Mouse (Mus musculus) heart, adult 18-20 months (tissue): ENCODE results near the gene Eefsec. TPM values are rescaled to one million over a fixed set of nuclear protein-coding genes. Genes with fewer than 3 reads are reported as not detected.

Experiments used
- DNase-seq, 2 experiments: peaks; one replicate each; pipeline ENCODE4 v3.0.0; 2021 to 2022; ENCODE audit warnings: mixed read lengths in 1 of 2
- total RNA-seq, 2 experiments: library from RNA; stranded (reverse); gene quantifications; 2 replicates each; pipeline ENCODE4 v1.2.3; 2021

Gene Eefsec
- total RNA-seq, 2 experiments from 2014 or later: 8.5 to 8.9 TPM

DNA sequence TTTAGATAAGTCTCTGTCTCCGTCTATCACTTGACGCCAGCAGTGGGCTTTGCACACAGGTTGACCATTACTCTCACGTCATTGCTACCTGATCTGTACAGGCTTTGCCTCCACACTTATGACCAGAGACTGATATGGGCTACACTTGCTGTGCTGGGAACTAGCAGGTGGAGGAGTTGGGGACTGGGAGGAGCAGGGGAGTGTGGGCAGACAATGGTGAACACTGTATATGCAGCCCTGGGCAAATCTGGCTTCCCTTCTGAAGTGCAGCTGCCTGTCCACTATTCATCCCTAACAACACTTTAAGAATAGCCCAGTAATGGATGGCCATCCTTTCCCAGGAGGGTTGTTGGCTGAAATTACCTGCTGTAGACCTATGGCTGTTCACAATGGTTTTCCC, 103.4 kb downstream of the Eefsec start:
- no peak for DNase-seq

DNA sequence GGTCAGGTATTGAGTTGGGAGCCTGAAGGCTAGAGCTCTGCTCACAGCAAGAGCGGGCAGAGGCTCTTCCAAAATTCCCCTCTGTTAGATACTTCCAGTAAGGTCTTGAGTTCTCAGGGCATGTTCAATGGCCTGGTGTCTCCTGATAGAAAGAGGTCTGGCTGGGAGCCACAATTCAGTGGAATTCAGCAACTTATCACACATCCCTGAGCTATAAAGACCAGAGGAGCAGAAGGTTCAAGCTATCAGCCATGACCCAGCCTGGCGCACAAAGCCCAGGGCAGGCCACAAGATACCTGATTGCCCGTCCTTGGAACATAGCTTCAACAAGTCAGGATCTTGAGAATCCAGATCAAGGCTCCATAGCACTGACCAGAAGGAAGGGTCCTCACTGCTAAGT, 105.2 kb downstream of the Eefsec start:
- DNase-seq: no peak

DNA sequence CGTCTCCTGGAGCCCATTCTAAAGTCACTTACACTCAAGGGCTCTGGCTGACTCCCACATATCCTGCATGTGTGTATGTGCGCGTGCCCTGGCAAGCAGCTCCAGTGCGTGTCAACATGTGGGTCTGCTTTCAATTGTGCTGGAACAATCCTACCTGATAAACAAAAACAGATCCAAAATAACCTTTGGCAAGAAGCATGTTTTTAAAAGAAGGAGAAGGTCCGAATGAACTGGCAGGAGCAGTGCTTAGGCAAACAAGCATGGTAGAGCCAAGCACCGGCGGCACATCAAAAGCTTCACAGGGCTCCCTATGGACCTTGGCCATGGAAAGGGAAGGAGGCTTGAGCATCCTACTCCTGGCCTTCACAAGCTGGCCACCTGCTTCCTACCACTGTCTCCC, 105.6 kb downstream of the Eefsec start:
- DNase-seq: peak; percentile 28 to 43

DNA sequence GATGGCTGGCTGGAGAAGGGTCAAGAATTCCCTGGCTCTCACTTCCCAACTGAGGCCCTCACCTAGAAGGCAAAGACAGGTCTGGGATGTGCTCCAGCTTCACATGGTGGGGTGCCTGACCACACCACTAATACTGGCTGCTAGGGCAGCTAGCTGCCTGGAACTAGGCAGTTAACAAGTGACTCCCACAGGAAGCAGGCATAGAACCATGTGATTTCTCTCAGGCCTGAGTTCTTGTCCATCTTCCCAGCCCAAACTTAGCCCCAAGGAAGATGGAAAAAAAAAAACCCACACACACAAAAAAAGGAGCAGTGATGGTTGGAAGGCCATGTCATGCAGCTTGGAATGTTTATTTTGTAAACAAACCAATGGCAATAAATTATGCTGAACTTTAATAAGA, 117.0 kb downstream of the Eefsec start:
- DNase-seq: peak in 1 of 2 experiments; percentile 24

DNA sequence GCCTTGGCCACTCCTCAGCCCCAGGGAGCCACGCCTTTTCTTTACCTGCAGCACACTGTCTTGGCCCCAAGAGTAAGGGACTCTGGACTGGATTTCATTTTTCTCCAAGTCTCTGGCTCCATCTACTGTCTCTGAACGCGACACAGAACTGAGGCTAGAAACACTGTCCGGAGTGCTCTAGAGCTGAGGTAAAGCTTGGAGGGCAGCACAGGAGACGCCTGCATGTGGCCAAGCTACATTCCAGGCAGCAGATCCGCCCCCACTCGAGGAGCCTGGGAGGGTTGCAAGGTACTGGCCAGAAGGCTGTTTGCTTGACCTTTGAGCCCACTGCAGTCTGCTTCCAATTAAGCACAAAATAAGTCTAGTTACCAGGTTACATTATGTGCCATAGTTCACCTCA, 124.5 kb downstream of the Eefsec start:
- peak in 1 of 2 experiments; percentile 20 for DNase-seq

DNA sequence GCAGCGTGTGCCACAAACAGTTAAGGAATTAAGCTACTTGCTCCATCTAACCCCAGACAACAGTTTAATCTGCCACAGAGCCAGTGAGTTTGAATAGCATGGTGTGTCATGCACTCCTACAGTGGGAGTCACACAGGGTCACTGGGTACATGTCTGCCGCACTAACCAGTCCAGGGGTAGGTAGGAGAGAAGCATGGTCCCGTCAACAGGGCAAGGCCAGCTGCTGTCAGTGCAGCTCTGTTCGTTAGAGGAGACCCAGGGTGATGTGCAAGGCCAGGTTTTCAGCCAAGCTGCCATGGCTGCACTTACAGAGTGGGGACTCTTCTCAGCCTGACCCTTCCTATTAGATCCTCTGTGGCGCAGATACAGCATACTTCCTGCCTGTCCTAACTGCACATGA, 125.1 kb downstream of the Eefsec start:
- DNase-seq: no peak

DNA sequence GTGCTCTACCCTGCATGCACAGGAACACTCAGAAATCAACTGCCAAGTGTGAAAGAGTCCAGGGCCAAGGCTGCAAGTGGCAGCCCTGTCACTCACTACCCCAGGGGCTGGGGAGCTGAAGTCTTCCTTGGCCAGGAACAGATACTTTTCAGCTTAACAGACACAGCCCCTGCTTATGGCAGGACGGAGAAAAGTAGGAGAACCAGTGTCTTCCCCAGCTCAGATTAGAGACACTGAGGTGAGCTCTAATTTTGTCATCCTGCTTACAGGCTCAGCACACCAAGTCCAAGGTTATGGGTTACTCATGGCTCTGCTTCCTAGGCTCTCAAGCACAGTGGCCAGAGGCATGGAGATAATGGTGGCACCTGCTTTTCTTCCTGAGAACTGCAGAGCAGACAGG, 126.6 kb downstream of the Eefsec start:
- DNase-seq: no peak

DNA sequence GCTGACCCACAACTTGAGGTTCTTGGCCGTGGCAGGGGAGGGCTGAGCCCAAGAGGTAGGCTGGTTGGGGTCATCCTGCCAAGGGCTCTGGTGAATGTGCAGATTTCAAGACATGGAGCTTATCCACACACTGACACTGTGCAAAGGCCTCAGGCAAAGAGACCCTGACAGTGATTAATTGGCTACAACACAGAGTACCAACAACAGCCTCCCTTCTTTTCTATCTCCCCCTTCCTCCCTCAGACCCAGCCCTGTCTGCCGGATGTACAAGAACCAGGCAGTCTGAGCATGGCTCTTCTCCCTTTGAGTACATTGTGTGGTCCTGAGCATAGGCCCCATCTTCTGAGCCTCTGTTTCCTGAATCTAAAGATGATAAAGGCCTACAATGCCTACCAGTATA, 131.0 kb downstream of the Eefsec start:
- no peak for DNase-seq

DNA sequence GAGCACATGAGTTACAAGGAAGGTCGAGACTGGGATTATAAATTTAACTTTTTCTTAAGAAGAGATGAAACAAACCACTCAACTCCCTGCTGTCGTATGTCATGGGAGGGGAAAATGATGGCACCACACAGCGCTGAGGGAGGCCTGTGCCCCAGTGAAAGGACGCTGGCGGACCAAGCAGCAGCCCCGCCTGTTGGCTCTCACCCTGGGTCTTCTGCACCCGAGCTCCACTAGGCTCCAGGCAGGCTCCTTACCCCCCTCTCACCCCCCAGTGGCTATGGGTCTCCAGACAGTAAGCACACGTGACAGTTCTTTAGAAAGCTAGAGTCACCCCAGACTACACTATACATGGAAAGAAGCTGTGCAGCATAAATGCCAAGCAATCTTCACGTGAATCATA, 132.4 kb downstream of the Eefsec start:
- no peak for DNase-seq

DNA sequence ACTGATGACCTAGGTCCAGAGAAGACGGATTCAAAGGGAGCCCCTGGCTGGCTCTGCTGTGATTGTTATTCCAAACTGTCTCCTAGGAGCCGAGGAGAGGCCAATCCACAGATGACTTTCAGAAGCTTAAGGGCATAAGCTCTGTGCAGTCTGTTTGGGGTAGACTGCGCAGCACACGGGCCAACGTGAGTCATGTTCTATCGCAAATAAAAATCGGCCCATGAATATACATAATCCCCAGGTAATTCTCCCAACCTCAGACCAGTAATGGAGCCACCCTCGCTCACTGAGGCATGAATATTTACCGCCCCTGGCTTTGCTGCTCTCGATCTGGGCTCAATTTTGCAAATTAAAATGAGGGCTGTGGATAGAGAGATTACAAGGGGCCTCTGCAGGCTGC, 134.7 kb downstream of the Eefsec start:
- no peak for DNase-seq

DNA sequence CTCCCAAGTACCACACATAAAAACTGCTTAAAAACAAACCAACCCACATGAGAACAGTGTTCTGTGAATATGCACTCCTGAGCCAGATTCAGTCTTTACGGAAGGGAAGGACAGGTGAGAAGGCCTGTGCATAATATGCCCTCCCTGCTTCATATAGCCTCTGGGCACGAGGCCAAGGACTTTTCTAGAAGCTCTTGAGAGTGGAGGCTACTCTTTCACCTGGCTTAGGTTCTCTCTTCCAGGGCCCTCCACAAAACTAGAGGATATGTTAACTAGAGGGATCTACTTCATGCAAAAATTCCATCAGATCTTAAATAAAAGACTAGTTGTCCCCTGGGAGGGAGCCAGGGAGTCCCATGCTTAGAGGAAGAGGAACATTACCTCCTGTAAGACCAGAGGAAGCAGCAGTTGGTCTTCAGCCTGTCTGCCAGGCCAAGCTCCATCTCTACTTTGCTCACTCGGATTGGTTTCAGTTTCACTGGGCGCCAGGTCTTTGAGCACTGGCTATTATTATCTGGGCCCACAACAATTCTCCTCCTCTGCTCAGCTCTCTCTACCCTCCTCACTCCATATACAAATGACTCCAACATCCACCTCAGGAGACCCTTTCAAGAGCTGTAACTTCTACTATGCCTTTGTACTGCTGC, 140.1 kb downstream of the Eefsec start:
- peak in 1 of 2 experiments; percentile 7 for DNase-seq

DNA sequence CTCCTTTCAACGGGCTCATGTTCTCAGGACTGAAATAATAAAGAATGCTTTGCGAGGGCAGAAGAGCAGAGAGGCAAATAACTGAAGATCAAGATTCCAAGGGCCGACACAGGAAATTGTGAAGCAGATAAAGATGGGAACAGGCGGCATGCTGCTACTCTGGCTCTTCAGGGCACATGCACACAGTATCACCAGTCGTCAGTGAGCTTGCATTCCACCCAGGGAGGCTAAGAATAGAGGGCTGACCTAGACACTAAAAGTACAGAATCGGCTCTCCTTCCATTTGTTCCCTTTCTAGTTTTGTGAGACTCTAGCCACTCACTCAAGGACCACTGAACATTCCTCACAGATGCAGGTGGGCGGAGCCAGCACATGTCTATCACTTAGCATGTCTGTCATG, 145.1 kb downstream of the Eefsec start:
- no peak for DNase-seq

DNA sequence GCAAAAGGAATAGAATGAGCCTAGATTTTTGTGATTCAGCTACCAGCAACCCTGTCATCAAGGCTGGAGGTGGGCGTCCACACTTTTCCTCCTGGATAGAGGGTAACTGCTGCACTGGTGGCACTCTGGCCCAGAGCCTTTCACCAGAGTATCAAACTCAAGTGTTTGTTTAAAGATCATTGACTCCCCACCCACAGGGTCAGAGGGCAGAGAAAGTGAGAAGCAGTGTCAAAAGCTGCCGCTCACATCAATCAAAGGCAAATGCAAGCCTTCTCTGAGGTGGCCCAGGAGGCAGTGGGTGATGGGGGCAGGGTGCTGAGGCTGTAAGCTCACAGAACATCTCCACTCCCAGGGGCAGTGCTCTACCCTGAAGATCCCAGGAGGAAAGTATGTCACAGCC, 146.8 kb downstream of the Eefsec start:
- no peak for DNase-seq

DNA sequence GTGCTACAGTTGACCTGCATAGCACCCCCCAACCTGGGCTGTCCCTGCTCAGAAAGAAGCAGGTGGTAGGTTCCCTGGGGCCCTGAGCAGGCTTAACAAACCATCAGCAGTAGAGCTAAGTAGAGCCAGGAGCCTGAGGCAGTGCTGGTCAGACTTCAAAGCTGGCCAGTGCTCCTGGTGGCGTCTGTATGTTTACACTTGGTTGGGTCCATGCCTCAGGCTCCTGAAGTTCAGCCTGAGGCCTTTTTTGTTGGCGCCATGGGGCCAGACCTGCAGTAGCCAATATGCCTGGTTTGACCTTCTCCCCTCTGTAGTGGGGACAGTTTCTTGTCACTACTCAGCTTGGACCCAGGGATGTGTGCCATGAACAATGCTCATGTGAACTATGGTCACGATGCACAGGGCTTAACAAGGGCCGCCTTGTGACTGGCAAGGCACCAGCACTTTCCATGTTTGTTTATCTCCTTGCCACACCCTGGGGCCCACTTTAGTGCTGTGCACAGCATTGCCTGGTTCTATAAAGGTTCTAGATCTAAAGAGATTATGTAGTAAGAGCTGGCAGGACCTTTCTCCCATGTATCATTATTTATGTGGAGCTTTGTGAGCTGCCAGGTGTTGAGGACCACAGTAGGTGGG, 153.9 kb downstream of the Eefsec start:
- DNase-seq: peak in 1 of 2 experiments; percentile 17

DNA sequence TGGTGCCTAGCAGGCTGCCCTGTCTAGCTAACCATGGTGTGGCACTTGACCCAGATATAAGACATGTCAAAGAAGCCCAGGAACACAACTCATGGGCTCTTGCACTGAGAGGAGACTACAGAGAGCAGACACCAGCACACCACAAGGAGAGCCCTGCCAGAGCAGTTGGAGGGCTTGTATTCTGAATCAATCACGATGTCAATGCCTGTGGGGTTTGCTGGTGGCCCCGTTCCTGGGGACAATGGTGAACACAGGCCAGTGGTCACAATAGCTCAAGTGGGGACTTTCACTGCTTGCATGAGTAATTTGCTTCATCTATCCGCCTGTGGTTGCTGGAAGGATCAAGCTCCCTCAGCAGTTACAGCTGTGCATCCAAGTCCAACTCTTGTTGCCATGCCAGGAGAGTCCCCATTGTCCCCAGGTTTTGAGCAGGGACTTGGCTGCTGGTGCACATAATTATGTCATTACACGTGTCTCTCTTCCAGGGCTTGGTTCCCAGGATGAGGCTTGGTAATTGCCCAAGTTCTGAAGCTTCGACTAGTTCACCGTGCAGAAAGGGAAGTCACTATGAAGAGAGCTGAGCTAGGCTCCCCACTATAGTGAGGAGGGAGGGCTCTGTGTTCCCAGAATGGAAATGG, 156.1 kb downstream of the Eefsec start:
- DNase-seq: peak; percentile 68 to 80

DNA sequence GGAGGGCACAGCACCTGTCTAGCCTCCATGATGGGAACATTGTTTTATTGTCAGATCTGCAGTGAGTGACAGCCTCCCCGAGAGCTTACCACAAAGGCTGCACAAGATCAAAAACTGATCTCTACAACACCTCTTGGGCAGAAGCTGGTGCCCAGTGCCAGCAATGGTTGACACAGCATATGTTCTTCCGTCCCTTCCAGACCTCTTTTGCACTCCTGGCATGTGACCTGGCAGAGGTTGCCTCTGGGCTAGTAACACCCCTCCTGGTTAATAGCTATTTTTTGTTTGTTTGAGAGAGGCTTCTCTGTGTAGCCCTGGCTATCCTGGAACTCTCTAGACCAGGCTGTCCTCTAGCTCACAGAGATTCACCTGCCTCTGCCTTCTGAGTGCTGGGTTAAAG, 168.2 kb downstream of the Eefsec start:
- DNase-seq: no peak

DNA sequence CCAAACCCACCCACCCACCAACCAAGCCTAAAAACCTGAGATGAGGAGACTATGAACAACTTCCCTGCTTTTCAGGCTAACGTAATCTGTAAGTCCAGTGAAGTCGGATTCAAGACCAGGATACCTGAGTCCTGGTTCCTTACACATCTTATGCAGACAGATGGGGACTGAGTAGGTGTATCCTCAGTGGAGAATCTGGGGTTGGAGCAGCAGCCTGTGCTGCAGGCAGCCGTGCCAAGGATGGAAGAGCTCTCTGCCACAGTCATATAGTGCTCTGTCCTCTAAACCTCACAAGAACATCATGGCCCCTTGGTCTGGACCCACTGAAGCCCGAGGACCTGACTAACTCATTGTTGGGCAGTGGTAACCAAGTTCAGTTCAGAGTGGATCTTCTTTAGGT, 169.1 kb downstream of the Eefsec start:
- no peak for DNase-seq

DNA sequence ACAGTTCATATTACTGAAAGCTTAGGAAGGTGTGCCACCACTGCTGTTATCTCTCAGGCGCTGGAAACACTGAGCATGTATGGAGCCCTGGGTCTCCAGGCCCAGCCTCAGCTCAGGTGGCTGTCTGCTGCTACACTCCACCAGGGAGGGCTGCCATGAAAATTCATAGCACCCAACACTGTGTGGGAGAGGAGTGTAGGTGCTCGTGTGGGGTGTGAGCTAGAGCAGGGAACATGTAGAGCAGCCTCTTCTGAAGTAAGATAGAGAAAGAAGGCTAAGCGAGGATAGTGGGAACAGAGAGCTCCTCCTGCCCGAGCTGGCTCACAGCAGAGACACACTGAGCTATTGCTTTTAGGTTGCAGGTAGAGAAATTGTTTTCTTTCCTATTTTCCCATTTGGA, 170.1 kb downstream of the Eefsec start:
- DNase-seq: no peak

DNA sequence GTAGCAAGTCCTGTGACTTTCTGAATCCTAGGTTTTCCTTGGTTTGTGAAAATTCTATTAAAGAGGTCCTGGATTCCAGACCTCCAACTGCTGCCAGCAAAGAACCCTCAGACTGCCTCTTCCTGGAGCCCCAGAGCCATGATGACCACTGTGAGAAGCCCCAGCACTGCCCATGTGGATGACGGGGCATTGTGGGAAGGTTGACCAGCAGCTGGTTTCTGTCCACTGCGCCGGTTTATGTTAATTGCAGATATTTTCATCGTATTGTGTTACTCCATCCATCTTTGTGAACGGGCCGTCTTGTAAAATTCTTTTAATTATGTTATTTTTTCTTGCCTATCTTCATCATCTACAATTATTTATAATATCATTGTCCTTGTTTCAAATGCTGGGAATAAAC, 171.7 kb downstream of the Eefsec start:
- DNase-seq: no peak

DNA sequence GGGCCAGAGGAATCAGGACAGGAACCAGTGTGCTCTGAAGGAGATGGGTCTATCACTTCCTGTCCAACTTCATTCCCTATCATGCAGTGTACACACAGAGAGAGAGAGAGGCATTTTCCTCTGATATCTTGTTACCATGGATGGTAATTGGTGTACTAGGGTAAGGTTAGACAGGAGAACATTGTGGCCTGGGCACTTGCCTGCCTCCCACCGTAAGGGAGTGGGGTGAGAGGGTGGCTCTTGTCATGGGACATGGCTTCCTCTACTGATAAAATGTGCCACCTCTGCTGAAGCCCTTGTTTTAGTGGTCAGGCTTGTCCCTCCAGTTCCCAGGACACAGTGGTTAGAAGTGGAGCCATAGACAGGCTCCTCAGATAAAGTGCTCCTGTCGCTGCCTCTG, 178.4 kb downstream of the Eefsec start:
- no peak for DNase-seq

DNA sequence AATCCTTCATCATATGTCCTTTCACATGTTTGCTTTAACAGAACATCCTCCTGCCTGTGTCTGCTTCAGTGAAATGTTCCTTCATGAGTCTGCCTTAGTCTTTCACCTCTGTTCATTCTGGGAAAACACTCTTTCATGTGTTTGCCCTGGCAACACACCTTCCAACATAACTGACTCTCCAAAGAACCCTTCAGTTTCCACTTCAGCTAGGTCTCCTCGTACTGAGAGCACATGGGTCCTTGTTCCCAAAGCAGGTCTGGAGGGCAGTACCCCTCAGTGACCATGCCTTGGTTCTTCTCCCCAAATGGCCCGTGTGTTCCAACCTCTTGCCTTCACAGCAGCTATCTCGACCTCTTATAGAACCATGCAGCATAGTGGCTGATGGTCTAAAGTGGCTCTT, 179.3 kb downstream of the Eefsec start:
- no peak for DNase-seq

DNA sequence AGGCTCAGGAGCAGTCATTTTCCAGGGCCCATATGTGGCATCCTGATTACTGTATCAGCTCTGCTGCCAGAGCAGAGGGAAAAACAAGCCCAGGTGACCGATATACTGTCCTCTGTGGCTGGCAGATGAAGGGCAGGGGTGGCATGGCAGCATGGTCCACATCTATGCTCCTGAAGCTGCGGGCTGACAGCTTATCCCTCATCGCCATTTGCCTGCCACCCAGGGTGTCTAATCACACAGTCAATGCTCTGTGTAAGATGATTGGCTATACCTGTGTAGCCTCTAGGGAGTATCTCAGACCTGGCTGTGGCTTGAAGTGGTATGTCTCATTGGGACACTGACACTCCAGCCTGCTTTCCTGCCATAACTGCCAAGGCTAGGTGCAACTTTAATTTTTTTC, 180.3 kb downstream of the Eefsec start:
- no peak for DNase-seq

DNA sequence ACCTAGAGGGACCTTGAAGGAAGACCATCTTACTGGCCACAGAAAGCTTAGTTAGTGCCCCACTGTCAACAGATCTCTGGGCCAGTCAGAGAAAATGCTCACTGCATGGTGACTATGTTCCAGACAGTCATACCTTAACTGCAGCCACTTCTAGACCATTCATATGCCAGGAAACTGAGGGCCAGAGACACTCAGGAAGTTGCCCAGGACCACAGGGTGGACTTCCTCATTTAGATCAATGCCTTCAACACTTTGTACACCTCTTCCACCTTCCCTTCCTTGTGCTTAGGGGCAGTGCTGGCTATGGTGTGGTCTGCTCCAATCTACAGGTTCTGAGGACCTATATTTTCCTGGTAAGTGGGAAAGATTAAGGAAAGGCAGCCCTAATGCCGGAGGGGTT, 181.0 kb downstream of the Eefsec start:
- DNase-seq: no peak

DNA sequence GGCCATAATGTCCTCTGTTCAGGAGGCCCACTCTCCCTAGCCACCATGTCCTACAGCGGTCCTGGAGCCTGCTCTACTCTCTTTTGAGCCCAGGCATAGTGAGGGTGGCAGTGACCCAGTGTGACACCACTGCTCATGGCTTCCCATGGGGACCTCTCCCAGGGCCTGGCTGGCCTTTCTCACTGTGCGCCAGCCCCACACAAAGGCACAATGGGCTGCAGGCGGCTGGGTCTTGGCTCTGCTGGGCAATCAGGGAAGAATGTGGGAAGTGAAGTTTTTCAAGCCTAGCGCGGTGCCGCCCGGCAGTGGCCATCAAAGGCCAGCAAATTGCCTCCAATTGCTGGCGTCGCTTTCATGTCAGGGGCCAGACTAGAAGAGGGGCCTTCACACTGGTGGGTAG, 184.2 kb downstream of the Eefsec start:
- no peak for DNase-seq
